Mouse (Mus musculus) layer of hippocampus, adult 2 months (tissue): ENCODE measurements around the gene Atxn3. TPM values are rescaled to one million over a fixed set of nuclear protein-coding genes. Genes with fewer than 3 reads are reported as not detected.

Source experiments
- DNase-seq, 2 experiments: peaks; one replicate each; pipeline ENCODE4 v3.0.0; 2022; ENCODE audit warnings: low spot score in 2 of 2
- H3K27ac ChIP-seq: fragments of 200-600 bp; 2 replicates; pipeline ENCODE4 v1.8.1; 2022
- H3K4me3 ChIP-seq: fragments of 200-600 bp; 2 replicates; pipeline ENCODE4 v1.8.1; 2022; ENCODE audit warnings: mild to moderate bottlenecking
- CTCF ChIP-seq: fragments of 200-600 bp; conservative IDR thresholded peaks from 2 replicates; pipeline ENCODE4 v1.8.1; 2022; ENCODE audit warnings: antibody characterized with exemption, mild to moderate bottlenecking, moderate library complexity
- total RNA-seq, 2 experiments: library from RNA; stranded (reverse); gene quantifications; 2 replicates each; pipeline ENCODE4 v1.2.3; 2021

The Atxn3 gene
- total RNA-seq, 2 experiments from 2014 or later = 20.2 to 23.4 TPM

GRCm38 (mm10) chr12:101948801-101949200, 9.2 kb downstream of the Atxn3 start:
- TF ChIP-seq CTCF = no peak
- Histone ChIP-seq H3K4me3 (no peak overlapping the region), H3K27ac (no peak overlapping the region)
- no peak for DNase-seq

GRCm38 (mm10) chr12:101947986-101948385, 10.1 kb downstream of the Atxn3 start:
- H3K4me3 ChIP-seq = no peak overlapping the region
- no peak for DNase-seq
- H3K27ac ChIP-seq = peak overlapping the region; percentile 36; the same call in 1 of the 2 replicates
- TF ChIP-seq CTCF = no peak

GRCm38 (mm10) chr12:101937572-101937971, 20.5 kb downstream of the Atxn3 start:
- no peak for DNase-seq
- peak; percentile 57 for TF ChIP-seq CTCF
- Histone ChIP-seq H3K4me3 (no peak overlapping the region), H3K27ac (no peak overlapping the region)

- DNase-seq = peak in 1 of 2 experiments; percentile 16
- Histone ChIP-seq H3K27ac (no peak overlapping the region), H3K4me3 (no peak overlapping the region)
- no peak for TF ChIP-seq CTCF
Measured at GRCm38 (mm10) chr12:101935223-101935622, 22.8 kb downstream of the Atxn3 start.

- TF ChIP-seq CTCF = no peak
- no peak overlapping the region for H3K27ac ChIP-seq
- no peak for DNase-seq
- no peak overlapping the region for H3K4me3 ChIP-seq
Measured at GRCm38 (mm10) chr12:101928423-101928822, 29.6 kb downstream of the Atxn3 start.

- Histone ChIP-seq H3K4me3 (no peak overlapping the region), H3K27ac (no peak overlapping the region)
- TF ChIP-seq CTCF = no peak
- DNase-seq = no peak
Measured at GRCm38 (mm10) chr12:101922313-101922712, 35.7 kb downstream of the Atxn3 start.

- no peak for DNase-seq
- H3K4me3 ChIP-seq = no peak overlapping the region
- TF ChIP-seq CTCF = no peak
Measured at GRCm38 (mm10) chr12:101919847-101920246, 38.2 kb downstream of the Atxn3 start.

GRCm38 (mm10) chr12:101917165-101917564, 40.9 kb downstream of the Atxn3 start:
- no peak overlapping the region for H3K4me3 ChIP-seq
- TF ChIP-seq CTCF = no peak
- no peak overlapping the region for H3K27ac ChIP-seq
- no peak for DNase-seq

More at GRCm38 (mm10) chr12:101919847-101920246, 38.2 kb downstream of the Atxn3 start:
- no peak overlapping the region for H3K27ac ChIP-seq

- Histone ChIP-seq H3K27ac (peak within 1 kb of the TSS; percentile 94), H3K4me3 (peak within 1 kb of the TSS; percentile 98)
- no peak for TF ChIP-seq CTCF
- peak; percentile 90 to 91 for DNase-seq
Measured at GRCm38 (mm10) chr12:101912626-101913490, 45.2 kb downstream of the Atxn3 start, which contains the start of gene Trip11. Trip11 (minus strand) TSS chr12:101913267.

- no peak overlapping the region for H3K27ac ChIP-seq
- no peak for DNase-seq
- H3K4me3 ChIP-seq = peak overlapping the region; percentile 98; the same call in 1 of the 2 replicates
- TF ChIP-seq CTCF = no peak
Measured at GRCm38 (mm10) chr12:101911346-101911745, 46.7 kb downstream of the Atxn3 start.

GRCm38 (mm10) chr12:101910360-101910759, 47.7 kb downstream of the Atxn3 start:
- no peak for TF ChIP-seq CTCF
- no peak overlapping the region for H3K27ac ChIP-seq
- no peak for DNase-seq
- H3K4me3 ChIP-seq = no peak overlapping the region

- no peak overlapping the region for H3K4me3 ChIP-seq
- no peak for DNase-seq
- H3K27ac ChIP-seq = no peak overlapping the region
- TF ChIP-seq CTCF = no peak
Measured at GRCm38 (mm10) chr12:101905817-101906216, 52.2 kb downstream of the Atxn3 start.

GRCm38 (mm10) chr12:101904906-101905305, 53.1 kb downstream of the Atxn3 start:
- no peak for TF ChIP-seq CTCF
- Histone ChIP-seq H3K27ac (no peak overlapping the region), H3K4me3 (no peak overlapping the region)
- DNase-seq = no peak

GRCm38 (mm10) chr12:101904170-101904569, 53.9 kb downstream of the Atxn3 start:
- H3K4me3 ChIP-seq = no peak overlapping the region
- no peak for TF ChIP-seq CTCF
- no peak overlapping the region for H3K27ac ChIP-seq
- DNase-seq = no peak
